Mouse (Mus musculus) liver, adult 2 months (tissue): ENCODE data around the gene Kif6. TPM values are rescaled to one million over a fixed set of nuclear protein-coding genes. Genes with fewer than 3 reads are reported as not detected.

Source experiments
- DNase-seq: peaks from one replicate; pipeline ENCODE4 v3.0.0-alpha.2; 2011; ENCODE audit warnings: low read depth, low spot score; ENCODE audit errors: extremely low read depth
- H3K27ac ChIP-seq: fragments of 200-500 bp; replicated peaks from 2 replicates; pipeline ENCODE4 v1.5.1; 2012; ENCODE audit warnings: low read depth, mild to moderate bottlenecking, control low read depth, inconsistent platforms, low read length; ENCODE audit not compliant: insufficient read depth
- H3K27me3 ChIP-seq: fragments of 200-500 bp; 2 replicates; pipeline ENCODE4 v1.6.1; 2012; ENCODE audit warnings: mild to moderate bottlenecking, moderate library complexity, low read length, inconsistent platforms; ENCODE audit not compliant: control insufficient read depth, insufficient read depth
- H3K36me3 ChIP-seq: fragments of 200-500 bp; 2 replicates; pipeline ENCODE4 v1.6.1; 2012; ENCODE audit warnings: low read length, inconsistent platforms; ENCODE audit not compliant: control insufficient read depth, insufficient read depth
- H3K4me1 ChIP-seq: fragments of 200-500 bp; 2 replicates; pipeline ENCODE4 v1.6.1; 2011; ENCODE audit warnings: low read length; ENCODE audit not compliant: control insufficient read depth, insufficient read depth
- H3K4me3 ChIP-seq: fragments of 200-500 bp; 2 replicates; pipeline ENCODE4 v1.5.1; 2011; ENCODE audit warnings: low read depth, mild to moderate bottlenecking, control low read depth, low read length, moderate library complexity; ENCODE audit not compliant: insufficient read depth
- H3K79me2 ChIP-seq: fragments of 200-500 bp; 2 replicates; pipeline ENCODE4 v1.6.1; 2012; ENCODE audit warnings: inconsistent platforms, mild to moderate bottlenecking, low read length, moderate library complexity; ENCODE audit not compliant: control insufficient read depth, insufficient read depth
- H3K9ac ChIP-seq: fragments of 200-500 bp; 2 replicates; pipeline ENCODE4 v1.6.1; 2012; ENCODE audit warnings: low read depth, mild to moderate bottlenecking, control low read depth, inconsistent platforms, low read length
- CTCF ChIP-seq: fragments of 200-500 bp; IDR thresholded peaks from 2 replicates; pipeline ENCODE4 v1.5.1; 2011; ENCODE audit warnings: low read depth, low read length, control low read depth
- POLR2A ChIP-seq: fragments of 200-500 bp; IDR thresholded peaks from 2 replicates; pipeline ENCODE4 v1.6.1; 2011; ENCODE audit warnings: low read length, control low read depth; ENCODE audit not compliant: insufficient read depth; ENCODE audit errors: extremely low read depth
- WGBS: fragments of 180-500 bp; shearing (Covaris S2); methylation state at CpG from one replicate; pipeline ENCODE4 v1.1.7; 2018; 5-methylcytosine and 5-hydroxymethylcytosine counted together
- polyA plus RNA-seq: library from polyadenylated mRNA; depleted of rRNA; stranded (reverse); fragments of >200 nt; gene quantifications from 2 replicates; pipeline ENCODE4 v1.2.3, GENCODE M21; 2012
- total RNA-seq: library from RNA; depleted of rRNA; stranded (reverse); fragments of >200 nt; gene quantifications from 2 replicates; pipeline ENCODE4 v1.2.3, GENCODE M21; 2014

The Kif6 gene
- total and polyA plus RNA-seq, 2 experiments: not detected

DNA sequence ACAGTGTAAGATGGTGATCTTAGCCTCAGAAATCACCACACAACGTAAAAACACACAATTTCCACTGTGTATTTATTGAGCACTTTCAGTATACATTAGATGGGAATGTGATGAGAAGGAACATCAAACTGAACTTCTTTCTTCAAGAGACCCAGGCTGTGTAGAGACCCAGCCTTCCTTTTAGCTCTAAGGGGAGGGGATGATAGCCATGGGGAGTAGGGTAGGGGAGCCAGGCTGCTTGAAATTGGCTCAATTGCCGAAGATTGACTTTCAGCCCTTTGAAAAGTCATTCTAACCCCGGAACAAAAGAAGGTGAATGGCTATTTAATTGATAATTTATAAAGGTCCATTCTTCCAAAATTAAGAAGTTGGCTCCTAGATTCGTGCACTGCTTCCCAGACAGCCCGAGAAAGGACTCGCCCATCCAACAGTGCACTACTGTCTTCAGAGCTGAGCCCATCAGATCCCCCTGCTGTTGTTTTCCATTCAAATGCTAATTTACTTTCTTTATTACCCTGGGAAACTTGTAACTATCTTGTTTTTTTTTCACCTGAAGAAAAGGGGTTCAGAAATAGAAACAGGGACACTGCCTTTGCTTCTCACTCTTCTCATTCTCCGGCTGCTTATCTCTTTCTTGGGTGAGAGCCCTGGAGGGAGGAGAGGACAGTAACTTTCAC, 7.4 kb upstream of the Kif6 start:
- Histone ChIP-seq H3K36me3 (no peaks in the 10 kb centered on the region), H3K4me1 (no peaks in the 10 kb centered on the region), H3K79me2 (no peaks in the 10 kb centered on the region), H3K27me3 (no peaks in the 10 kb centered on the region), H3K4me3 (no peak overlapping the region), H3K27ac (no peak overlapping the region), H3K9ac (no peak overlapping the region)
- DNase-seq: no peak
- no peak for TF ChIP-seq CTCF
- no peak for TF ChIP-seq POLR2A
- WGBS: 71% methylated on average over 7 of the region's 7 CpGs

- Histone ChIP-seq H3K27me3 (peaks cover 3% of the 10 kb centered on the region; the same call in 1 of the 2 replicates), H3K4me1 (0 out of 2 replicates have a peak, but pooled peaks cover 2% of the 10 kb centered on the region), H3K36me3 (no peaks in the 10 kb centered on the region), H3K9ac (no peak overlapping the region), H3K27ac (no peak overlapping the region), H3K4me3 (no peak overlapping the region), H3K79me2 (no peaks in the 10 kb centered on the region)
- DNase-seq: no peak
- no peak for TF ChIP-seq CTCF
- TF ChIP-seq POLR2A: no peak
- 67% methylated on average over 8 of the region's 8 CpGs for WGBS
These were observed 4.6 kb upstream of the Kif6 start for GRCm38 (mm10) chr17:49610296-49610695.

DNA sequence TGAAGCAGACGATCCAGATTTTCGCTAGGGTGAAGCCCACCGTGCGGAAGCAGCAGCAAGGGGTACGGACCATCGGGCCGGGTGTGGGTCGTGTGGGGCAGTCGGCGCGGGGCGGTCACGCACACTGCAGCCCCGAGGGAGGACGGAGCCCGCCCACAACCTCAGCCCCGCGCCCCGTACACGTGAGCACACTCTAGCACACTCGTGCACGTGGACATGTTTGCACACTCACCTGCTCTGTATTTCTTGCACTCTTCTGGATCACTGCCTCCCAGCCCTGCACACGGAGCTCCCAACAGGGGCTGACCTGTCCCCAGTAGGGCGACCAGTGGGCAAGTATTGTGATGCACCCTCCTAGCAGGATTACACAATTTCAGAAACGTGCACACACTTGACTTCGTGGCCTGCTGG, 310 bp downstream of the Kif6 start:
- no peak for DNase-seq
- Histone ChIP-seq H3K36me3 (no peaks in the 10 kb centered on the region), H3K9ac (peak overlapping the region; percentile 46; the same call in 1 of the 2 replicates), H3K79me2 (no peaks in the 10 kb centered on the region), H3K4me3 (peak overlapping the region; percentile 51), H3K27ac (no peak overlapping the region), H3K27me3 (peaks cover 4% of the 10 kb centered on the region; the same call in 1 of the 2 replicates), H3K4me1 (0 out of 2 replicates have a peak, but pooled peaks cover 4% of the 10 kb centered on the region)
- no peak for TF ChIP-seq POLR2A
- 2% methylated on average over 26 of the region's 26 CpGs for WGBS

DNA sequence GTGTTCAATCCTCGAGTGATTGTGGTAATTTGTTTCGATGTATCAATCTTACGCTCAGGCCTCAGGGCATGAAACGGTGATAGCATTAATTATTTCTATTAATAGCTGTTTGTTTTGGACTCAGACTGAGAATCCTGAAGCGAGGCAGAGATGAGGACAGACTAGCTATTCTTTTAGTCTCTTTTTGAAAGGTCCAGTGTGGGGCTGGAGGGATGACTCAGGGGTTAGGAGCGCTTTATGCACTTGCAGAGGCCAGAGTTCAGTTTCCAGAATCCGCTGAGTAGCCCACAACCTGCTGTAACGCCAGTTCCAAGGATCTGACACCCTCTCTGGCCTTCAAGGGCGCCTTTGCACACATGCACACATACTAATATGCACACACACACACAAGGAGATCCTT, 9.6 kb downstream of the Kif6 start:
- no peaks in the 10 kb centered on the region for H3K27me3 ChIP-seq
- H3K36me3 ChIP-seq: no peaks in the 10 kb centered on the region
- H3K79me2 ChIP-seq: no peaks in the 10 kb centered on the region
- H3K4me1 ChIP-seq: peaks cover 3% of the 10 kb centered on the region; the same call in 1 of the 2 replicates
- no peak overlapping the region for H3K27ac ChIP-seq
- no peak overlapping the region for H3K4me3 ChIP-seq
- DNase-seq: no peak
- 80% methylated on average over 9 of the region's 9 CpGs for WGBS
- TF ChIP-seq POLR2A (no peak), CTCF (no peak)
- H3K9ac ChIP-seq: no peak overlapping the region

- DNase-seq: peak; percentile 62
- Histone ChIP-seq H3K4me3 (no peak overlapping the region), H3K79me2 (no peaks in the 10 kb centered on the region), H3K4me1 (peaks cover 3% of the 10 kb centered on the region; the same call in 1 of the 2 replicates), H3K36me3 (no peaks in the 10 kb centered on the region), H3K27me3 (no peaks in the 10 kb centered on the region), H3K9ac (no peak overlapping the region), H3K27ac (no peak overlapping the region)
- WGBS: 68% methylated on average over 13 of the region's 13 CpGs
- TF ChIP-seq POLR2A (no peak), CTCF (no peak)
These were observed 12.3 kb downstream of the Kif6 start for GRCm38 (mm10) chr17:49627011-49627794.
